Mouse (Mus musculus): ENCODE data around the gene Chrdl2.
"Not testable (repeated sequence)": the region's sequence is repeated elsewhere in the genome, so short reads cannot be mapped to it uniquely, and the experiment has no call there.

The Chrdl2 gene

DNA sequence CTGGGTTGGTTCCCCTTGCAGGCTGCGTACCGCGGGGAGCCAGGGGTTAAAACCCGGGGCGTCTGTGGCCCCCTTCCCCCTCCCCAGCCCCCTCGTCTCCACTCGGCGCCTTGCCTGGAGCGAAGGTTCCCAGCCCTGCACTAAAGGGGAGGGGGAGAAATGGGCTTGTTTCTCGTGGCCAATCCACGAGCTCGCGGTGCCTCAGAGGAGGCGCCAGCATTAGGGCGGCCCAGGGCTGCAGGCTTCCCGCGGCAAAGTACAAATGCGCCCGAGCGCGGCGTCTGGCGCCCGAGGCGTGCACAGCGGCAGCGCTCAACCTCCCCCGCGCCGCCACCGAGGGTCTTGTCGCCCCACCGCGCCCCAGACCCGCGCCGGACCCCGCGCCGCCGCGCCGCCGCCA, at the start of gene Chrdl2:
Chrdl2 (plus strand) TSS at position 383 of the 400 bp plus-strand sequence.
- in situ Hi-C loops (cut with MboI; ENCODE audit: low sequenced_read_pairs): no loop called here

DNA sequence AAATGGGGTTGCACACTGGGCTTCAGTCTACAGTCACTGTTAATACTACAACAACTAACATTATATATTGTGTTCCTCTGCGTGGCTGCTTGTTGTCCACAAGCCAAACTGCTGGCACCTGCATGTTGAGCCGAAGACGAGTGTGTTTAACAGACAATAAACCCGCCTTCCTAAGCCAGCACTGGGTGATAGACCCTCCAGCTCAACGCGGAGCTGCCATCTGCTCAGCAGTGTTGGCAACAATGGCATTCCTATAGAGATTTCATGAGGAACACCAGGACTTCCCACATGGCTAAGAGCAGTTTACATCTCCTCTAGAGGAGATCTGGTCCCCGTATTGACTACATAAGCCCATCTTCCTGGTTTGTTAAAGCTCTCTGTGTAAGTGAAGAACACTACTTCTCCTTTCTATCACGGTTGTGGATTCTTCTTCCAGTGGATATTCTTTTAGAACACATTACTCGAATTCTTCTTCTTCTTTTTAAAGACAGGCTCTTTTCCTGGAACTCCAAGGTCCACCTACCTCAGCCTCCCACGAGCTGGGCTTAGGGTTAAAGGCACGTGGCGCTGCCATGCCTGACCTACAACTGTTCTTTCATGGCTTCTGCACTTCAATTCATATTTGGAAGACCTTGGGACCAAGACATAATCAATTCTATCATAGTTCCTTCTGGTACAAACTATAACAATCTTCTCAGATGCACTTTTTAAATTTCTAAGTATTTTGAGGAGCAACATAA, 48.6 kb upstream of the Chrdl2 start:
- in situ Hi-C loops (cut with MboI; ENCODE audit: low sequenced_read_pairs): no loop called here

DNA sequence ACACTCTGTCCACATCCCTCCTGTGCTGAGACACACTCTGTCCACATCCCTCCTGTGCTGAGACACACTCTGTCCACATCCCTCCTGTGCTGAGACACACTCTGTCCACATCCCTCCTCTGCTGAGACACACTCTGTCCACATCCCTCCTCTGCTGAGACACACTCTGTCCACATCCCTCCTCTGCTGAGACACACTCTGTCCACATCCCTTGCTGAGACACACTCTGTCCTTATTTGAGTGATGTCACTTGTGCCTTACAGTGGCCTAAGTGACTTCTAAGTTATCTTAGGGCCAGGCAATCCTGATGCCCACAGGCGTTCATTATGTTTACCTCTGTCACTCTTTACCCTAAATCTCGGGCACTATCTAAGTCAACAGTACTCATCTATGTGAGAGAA, 45.4 kb upstream of the Chrdl2 start:
- in situ Hi-C loops (cut with MboI; ENCODE audit: low sequenced_read_pairs): not testable (repeated sequence)

DNA sequence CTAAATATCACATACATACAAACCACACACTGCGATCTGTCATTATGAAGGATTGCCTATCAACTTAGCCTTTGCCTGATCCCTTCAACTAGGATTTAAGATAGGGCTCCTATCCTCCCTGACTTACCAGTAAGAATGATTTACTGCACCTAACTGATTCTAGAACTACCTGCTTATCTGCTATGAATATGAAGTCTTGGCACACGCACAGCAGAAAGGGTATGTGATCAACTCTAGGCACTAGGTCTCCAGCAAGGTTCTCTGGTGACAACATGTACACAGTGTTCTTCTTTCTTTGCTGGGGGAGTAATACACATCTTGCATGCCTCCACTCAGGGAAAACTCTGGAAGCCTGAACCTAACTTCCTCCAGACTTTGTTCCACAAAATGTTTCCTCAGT, 44.5 kb upstream of the Chrdl2 start:
- in situ Hi-C loops (cut with MboI; ENCODE audit: low sequenced_read_pairs): no loop called here

DNA sequence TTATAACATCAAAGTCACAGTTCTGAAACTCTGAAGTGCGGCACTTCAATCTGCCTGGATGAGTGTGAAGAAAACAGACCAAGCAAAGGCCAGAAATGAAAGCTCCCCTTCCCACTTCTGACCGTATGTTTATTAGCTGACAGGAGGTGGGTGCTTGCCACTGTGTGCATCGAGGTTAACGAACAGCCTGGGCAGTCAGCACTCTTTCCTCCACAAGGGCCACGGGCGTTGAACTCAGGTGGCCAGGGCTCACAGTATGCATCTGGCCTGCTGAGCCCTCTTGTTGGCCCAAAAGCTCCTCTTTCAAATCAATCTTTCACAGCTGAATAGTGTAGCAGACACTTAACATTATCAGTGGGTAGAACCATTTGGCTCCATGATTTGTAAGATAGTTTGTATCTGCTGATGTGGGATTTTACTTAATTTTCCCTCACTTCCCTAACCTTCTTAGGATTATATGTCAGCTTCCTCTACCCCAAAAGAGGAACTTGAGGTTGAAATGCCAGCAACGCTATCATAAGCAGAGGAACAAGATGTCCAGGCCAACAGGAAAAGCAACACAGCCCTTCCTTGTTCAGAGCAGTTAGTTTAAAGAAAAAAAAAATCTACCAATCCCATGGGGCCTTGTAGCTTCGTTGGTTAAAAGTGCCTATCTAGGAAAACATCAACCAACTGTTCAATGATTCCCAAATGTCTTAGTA, 43.3 kb upstream of the Chrdl2 start:
- in situ Hi-C loops (cut with MboI; ENCODE audit: low sequenced_read_pairs): no loop called here

DNA sequence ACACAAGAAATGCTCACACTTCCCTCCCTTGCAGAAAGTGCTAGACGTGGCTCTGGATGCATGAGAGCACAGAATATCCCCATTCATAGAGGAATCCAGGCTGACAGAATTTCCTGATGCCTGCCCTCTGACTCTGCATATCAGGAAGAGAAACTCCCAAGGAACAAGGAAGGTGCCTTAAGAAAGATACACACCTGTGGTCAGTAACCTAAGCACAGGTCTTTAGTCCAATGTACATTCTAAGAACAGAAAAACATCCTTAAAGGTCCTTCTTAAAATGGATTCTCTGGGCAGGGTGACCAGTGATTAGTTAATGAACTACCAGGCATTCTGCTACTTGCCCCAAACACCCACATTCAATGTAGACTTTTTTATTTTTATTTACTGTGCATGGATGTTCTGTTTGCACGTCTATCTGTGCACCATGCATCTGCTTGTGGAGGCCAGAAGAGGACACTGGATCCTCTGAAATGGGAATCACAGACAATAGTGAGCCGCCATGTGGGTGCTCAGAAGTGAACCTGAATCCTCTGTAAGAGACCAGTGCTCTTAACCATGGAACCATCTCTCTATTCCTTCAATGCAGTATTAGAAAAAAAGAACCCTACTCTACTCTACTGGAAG, 42.6 kb upstream of the Chrdl2 start:
- in situ Hi-C loops (cut with MboI; ENCODE audit: low sequenced_read_pairs): no loop called here

DNA sequence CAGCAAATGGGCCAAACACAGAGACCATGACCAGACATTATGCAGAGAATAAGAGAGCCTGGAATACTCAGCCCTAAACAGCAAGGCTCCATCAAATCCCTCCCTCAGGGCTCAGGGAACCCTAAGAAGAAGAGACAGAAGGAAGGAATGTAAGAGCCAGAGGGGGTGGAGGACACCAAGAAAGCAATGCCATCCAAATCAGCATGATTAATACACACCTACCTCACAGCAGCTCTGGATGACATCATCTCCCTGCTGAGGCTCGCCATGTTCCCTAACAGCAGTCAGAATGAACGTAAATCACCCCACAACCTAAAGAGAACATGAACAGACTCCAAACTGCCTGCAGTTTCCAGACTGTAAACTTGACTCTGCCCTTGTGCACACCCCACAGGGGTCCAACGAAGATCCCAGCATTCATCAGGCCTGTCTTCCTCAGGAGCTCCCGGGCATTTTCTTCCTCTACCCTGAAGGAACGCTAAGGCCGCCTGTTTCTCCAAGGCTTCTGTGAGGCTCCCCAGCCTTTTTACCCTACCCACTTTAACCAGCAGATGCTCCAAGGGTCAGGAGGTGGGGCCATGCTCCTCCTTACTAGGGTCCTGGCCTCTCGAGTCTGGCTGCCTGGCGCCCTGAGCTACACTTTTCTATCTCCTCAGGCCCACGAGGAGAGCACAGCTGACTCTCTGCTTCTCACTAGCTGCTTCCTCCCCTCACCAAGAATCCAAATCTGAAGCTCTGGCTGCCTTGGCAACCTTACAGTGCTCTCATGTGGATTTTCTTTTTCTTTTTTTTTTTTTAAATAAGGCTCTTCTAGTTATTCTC, 40.7 kb upstream of the Chrdl2 start:
- in situ Hi-C loops (cut with MboI; ENCODE audit: low sequenced_read_pairs): no loop called here

DNA sequence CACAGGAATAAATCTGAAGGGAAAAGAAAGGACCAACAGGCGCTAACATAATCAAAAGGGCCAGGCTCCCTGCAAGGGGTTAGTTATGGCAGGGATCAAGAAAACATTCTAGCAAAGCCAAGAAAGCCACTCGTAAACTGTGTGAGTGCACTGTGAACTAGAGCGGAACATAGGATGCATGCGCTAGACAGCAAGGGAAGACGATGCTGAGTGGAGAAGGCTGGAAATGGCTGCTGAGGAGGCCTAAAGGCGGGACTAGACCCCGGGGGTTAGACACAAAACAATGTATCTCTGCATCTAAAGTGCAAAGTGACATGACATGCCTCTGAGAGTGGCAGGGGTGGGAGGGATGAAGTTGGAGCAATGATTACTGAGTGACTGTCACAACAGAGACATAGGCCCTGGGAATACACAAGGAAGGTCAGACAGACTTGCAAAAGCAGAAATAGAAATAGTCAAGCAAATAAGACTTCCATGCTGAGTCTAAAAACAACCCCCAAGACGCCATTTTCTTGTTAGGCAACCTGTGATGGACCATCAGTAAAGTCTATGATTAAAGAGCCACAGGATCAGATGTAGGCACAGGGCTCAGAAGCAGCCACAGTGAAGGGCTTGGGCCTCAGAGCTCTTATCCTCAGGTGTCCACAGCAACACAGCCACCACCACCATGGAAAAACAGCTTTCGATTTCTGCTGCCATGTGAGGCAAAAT, 39.8 kb upstream of the Chrdl2 start:
- in situ Hi-C loops (cut with MboI; ENCODE audit: low sequenced_read_pairs): no loop called here

DNA sequence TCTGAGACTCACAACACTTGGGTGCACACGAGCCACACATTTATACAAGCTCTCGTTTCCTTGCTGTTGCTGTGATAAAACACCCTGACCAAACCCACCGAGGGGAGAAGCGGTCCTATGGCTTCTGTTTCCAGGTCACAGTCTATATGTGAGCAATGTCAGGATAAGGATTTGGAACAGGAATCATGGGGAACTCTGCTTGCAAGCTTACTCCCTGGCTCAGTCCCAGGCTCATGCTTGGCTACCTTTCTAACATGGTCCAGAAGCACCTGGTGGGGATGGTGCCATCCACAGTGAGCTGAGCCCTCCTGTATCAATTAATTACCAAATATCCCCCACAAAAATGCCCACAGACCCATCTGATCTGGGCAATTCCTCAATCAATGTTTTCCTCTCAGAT, 36.8 kb upstream of the Chrdl2 start:
- in situ Hi-C loops (cut with MboI; ENCODE audit: low sequenced_read_pairs): no loop called here

DNA sequence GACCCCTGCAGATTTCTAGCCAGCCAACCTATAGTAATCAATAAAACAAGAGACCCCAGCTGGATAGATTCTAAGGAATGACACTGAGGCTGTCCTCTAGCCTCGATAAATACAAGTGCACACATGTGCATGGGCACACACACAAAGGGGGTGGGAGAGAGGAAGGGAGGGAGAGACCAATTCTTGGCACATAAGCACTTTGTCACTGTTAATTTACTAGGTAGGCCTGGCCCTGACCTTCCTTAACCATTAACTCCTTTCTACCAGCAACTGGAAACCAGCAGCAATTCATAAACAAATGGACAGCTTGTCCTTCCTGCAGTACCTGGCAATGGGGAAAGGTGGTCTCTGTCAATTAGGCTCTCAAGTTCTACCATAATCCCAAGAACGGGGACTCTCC, 34.0 kb upstream of the Chrdl2 start:
- in situ Hi-C loops (cut with MboI; ENCODE audit: low sequenced_read_pairs): no loop called here

DNA sequence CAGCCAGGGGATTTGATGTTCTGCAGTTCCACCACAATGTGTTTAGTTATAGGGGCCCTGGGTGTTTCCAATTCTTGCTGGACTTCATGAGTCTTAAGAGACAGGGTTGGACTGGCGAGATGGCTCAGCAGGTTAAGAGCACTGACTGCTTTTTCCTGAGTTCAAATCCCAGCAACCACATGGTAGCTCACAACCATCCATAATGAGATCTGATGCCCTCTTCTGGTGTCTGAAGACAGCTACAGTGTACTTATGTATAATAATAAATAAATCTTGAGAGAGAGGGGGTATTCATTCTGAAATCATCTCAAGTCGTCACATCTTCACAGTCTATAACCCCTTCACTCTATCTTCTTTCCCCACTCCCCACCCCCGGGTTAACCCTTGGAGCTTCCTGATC, 33.1 kb upstream of the Chrdl2 start:
- in situ Hi-C loops (cut with MboI; ENCODE audit: low sequenced_read_pairs): not testable (repeated sequence)

DNA sequence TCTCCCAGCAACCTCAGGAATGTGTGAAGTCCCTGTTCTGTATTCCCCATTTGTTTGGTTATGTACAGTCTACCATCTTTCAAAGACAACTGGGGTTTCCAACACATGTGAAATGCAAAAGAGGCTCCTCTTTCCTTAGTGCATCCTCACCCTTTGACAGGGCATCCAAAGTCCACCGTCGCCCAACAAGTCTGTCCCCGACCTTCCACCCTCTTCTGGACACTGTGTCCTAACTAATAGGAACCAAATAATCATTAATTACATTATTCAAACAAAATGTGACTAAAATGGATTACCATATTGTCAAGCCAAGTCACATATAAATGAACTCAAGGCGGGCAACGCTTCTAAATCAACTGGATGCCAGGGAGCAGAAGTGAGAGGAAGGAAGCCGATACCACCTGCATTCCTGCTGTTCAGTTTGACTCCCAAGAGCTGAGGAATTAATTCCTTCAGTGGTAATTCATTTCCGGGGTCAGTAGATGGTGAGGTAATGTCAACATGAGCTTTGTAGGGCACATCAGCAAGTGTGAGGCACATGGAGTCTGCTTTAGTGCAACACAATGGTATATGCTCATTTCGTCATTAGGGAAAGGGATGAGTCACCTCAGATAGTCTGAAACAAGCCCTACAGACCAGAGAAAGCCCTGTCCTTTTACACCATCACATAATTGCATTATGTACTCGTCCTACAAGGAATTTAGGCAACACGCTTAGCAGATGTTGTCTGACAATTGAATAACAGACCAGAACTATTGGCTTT, 31.6 kb upstream of the Chrdl2 start:
- in situ Hi-C loops (cut with MboI; ENCODE audit: low sequenced_read_pairs): no loop called here

DNA sequence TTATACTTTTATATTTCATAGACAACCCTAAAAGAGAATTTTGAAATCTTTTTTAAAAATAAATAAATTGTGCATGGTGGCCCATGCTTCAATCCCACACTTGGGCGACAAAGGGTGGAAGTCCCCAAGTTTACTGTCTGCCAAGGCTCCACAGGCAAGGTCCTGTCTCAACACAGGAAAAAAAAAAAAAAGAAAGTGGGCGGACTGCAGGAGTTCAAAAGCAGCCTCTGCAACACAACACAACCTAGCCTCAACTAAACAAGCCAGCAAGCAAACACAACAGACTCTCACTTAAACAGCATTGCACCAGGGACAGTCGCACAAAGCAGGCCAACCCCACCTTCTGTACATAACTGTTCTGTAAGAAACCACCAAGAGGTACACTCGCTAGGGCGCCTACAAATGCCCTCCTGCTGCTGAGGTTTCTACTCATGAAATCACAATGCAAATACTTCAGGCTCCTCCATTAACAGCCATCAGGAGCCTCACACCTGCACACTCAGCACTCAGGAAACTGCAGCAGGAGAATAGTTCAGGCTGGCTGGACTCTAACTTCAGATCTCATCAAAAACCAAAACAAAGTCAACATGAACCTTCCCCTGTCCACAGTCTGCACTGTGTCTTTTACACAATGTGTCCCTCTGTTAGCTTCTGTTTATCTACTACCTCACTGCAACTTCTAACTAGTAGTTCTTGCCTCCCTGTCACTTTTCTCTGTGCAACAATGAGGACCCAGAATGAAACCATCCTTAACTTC, 30.0 kb upstream of the Chrdl2 start:
- in situ Hi-C loops (cut with MboI; ENCODE audit: low sequenced_read_pairs): no loop called here

DNA sequence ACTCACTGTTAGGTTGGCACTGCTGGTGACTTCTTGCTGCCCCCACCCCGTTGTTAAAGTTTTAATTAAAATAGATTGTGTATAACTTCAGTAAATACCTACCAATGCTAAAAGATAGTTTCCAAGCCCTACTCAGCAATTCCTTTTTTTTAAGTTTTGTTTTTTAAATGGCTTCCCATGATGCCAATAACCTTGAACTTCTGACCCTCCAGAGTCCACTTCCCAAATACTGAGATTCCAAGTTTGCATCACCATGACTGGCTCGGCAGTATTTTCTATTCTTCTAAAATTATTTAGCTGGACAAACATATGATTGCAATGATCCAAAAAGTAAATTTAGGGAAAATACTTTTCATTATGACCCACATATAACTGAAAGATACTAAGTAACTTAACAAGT, 27.9 kb upstream of the Chrdl2 start:
- in situ Hi-C loops (cut with MboI; ENCODE audit: low sequenced_read_pairs): no loop called here

DNA sequence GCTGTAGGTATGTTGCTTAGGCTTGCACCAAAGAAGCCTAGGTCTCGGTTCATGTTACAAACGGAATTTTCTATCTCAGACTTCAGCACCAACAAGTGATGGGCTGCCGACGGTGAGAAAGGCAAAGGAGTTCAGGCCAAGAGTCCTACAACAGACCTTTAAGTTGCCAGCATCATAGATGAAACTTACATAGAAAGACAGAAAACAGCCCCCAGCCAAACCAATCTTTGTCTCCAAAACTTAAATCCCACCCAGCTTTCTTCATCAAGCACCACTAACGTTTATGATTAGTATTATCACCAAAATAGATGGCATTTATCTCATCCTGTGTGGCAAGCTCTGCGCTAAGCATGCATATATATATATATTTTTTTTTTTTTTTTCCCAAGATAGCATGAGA, 26.9 kb upstream of the Chrdl2 start:
- in situ Hi-C loops (cut with MboI; ENCODE audit: low sequenced_read_pairs): no loop called here

DNA sequence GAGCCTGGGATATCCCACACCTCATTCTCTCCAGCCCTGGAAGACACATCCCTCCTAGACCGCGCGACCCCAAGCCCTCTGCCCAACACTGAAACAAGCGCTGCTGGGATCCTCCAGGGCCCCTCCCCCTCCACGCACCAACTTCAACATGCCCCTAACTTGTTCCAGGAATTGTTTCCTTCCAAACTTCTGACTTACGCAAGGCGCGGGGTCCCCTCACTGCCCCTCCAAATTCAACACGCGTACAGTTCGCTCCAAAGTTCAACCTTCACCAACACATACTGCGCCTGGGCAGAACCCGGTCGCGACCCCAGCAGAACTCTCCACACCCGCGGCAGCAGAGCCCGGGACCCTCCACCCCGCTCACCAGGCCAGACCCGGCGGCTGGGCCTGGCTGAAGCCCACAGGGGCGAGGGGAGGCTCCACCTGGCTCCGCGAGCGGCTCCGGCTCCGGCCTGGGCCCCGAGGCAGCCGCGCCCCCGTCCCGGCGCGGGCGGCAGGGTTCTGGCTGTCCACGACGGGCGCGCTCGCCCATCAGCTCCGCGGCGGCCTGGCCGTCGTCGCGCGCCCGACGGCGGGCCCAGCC, 26.3 kb upstream of the Chrdl2 start:
- in situ Hi-C loops (cut with MboI; ENCODE audit: low sequenced_read_pairs): no loop called here

DNA sequence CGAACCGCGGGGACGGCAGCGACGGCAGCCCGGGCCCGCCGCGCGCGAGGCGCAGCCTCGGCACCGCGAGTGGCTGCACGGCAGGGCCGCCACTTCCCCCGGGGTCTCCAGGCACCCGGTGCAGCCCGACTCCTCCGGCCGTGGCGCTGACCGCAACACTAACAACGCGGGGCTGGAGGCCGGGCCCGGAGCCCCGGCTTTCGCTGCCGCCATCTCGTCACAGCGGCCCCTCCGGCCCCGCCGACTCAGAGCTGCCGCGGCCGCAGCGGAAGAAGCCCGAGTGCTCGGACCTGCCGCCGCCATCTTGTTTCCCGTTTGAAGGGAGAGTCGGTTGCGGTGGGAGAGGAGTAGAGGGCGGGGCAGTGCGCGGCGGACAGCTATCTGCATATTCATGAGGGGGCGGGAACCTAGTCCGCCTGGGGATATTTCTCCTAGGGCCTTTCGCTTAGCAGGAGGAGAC, 25.8 kb upstream of the Chrdl2 start, which contains the start of gene Rnf169:
Rnf169 (minus strand) TSS at position 317 of the 460 bp plus-strand sequence.
- in situ Hi-C loops (cut with MboI; ENCODE audit: low sequenced_read_pairs): no loop called here

DNA sequence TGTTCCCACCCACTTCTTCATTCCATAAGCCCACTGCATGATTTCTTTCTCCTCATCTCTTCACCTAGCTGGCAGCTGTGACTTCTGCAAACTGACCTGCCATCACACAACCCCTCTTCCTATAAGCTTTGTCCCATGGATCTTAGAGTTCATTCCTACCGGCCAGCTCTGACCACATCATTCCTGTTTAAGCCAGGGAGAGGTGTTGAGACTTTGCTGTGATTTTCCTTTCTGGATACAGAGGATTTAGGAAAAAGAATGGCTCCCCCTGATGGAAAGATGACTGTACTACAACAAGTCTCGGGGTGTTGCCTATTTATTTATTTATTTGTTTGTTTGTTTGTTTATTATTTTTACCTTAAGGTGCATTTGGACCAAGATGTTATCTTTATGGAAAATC, 24.7 kb upstream of the Chrdl2 start:
- in situ Hi-C loops (cut with MboI; ENCODE audit: low sequenced_read_pairs): no loop called here
